Mouse (Mus musculus) mouse trophoblast stem cell (cell line): ENCODE results near the gene Farp1.

ENCODE experiments used
- in situ Hi-C, 2 experiments: fragments of 300-500 bp; cut with MseI, MboI; formaldehyde crosslinking; loops; 2 replicates in 1 of 2; 3 replicates in 1 of 2; pipeline ENCODE4 v1.15.1; 2025

The Farp1 gene

GRCm38 (mm10) chr14:121261229-121261879 lies 226.4 kb downstream of the Farp1 start:
- in situ Hi-C loops: no loop called here

GRCm38 (mm10) chr14:121262606-121263005 lies 227.6 kb downstream of the Farp1 start:
- in situ Hi-C loops: no loop called here

- in situ Hi-C loops: no loop called here
Observed at GRCm38 (mm10) chr14:121263912-121264311, 228.9 kb downstream of the Farp1 start.

- in situ Hi-C loops: no loop called here
Observed at GRCm38 (mm10) chr14:121264453-121264852, 229.5 kb downstream of the Farp1 start.

- in situ Hi-C loops: no loop called here
Observed at GRCm38 (mm10) chr14:121267801-121268200, 232.8 kb downstream of the Farp1 start.

GRCm38 (mm10) chr14:121270490-121270889 lies 235.5 kb downstream of the Farp1 start:
- in situ Hi-C loops: no loop called here

GRCm38 (mm10) chr14:121274985-121275384 lies 240.0 kb downstream of the Farp1 start:
- in situ Hi-C loops: loop anchor here in 1 of 2 experiments (5.0 kb wide), 1 partner anchor 177 kb away; no protein-coding TSS in a partner anchor

- in situ Hi-C loops: loop anchor here in 1 of 2 experiments (5.0 kb wide), 1 partner anchor 176 kb away; no protein-coding TSS in a partner anchor
Observed at GRCm38 (mm10) chr14:121276016-121276415, 241.0 kb downstream of the Farp1 start.

- in situ Hi-C loops: loop anchor here in 1 of 2 experiments (5.0 kb wide), 1 partner anchor 173 kb away; no protein-coding TSS in a partner anchor
Observed at GRCm38 (mm10) chr14:121279106-121279505, 244.1 kb downstream of the Farp1 start.

GRCm38 (mm10) chr14:121280601-121281335 lies 245.8 kb downstream of the Farp1 start:
- in situ Hi-C loops: no loop called here

- in situ Hi-C loops: no loop called here
Observed at GRCm38 (mm10) chr14:121281336-121281710, 246.3 kb downstream of the Farp1 start.

GRCm38 (mm10) chr14:121285379-121286120 lies 250.6 kb downstream of the Farp1 start:
- in situ Hi-C loops: loop anchor here in 1 of 2 experiments (5.0 kb wide), 1 partner anchor 167 kb away; no protein-coding TSS in a partner anchor

GRCm38 (mm10) chr14:121291881-121292280 lies 256.9 kb downstream of the Farp1 start:
- in situ Hi-C loops: no loop called here

- in situ Hi-C loops: no loop called here
Observed at GRCm38 (mm10) chr14:121292391-121292790, 257.4 kb downstream of the Farp1 start.

GRCm38 (mm10) chr14:121294484-121294883 lies 259.5 kb downstream of the Farp1 start:
- in situ Hi-C loops: no loop called here

- in situ Hi-C loops: no loop called here
Observed at GRCm38 (mm10) chr14:121297103-121297502, 262.1 kb downstream of the Farp1 start.

GRCm38 (mm10) chr14:121298537-121298936 lies 263.5 kb downstream of the Farp1 start:
- in situ Hi-C loops: no loop called here

GRCm38 (mm10) chr14:121299093-121299492 lies 264.1 kb downstream of the Farp1 start:
- in situ Hi-C loops: no loop called here

- in situ Hi-C loops: no loop called here
Observed at GRCm38 (mm10) chr14:121304523-121304922, 269.5 kb downstream of the Farp1 start.

GRCm38 (mm10) chr14:121305316-121306064 lies 270.5 kb downstream of the Farp1 start:
- in situ Hi-C loops: no loop called here

- in situ Hi-C loops: no loop called here
Observed at GRCm38 (mm10) chr14:121309909-121310308, 274.9 kb downstream of the Farp1 start.
